Mouse (Mus musculus) Patski (cell line): ENCODE data around the gene Tctex1d1. TPM values are rescaled to one million over a fixed set of nuclear protein-coding genes. Genes with fewer than 3 reads are reported as not detected.

Source experiments
- ATAC-seq: fragments of 100-300 bp; one replicate; pipeline ENCODE4 v1.8.0; 2021
- CTCF ChIA-PET: fragments of 350-600 bp; sonication (Branson Sonifier 250); formaldehyde crosslinking; loops from one replicate; lab custom pipeline; 2022; ENCODE audit warnings: inconsistent platforms; lab: Charles Lee
- POLR2A ChIA-PET: fragments of 350-600 bp; sonication (Branson Sonifier 250); formaldehyde crosslinking; loops from one replicate; lab custom pipeline; 2022; ENCODE audit warnings: antibody characterized with exemption, inconsistent platforms; lab: Charles Lee
- DNase-seq: peaks from one replicate; pipeline ENCODE4 v3.0.0-alpha.2; 2011; ENCODE audit warnings: low read depth, low spot score
- H3K27me3 ChIP-seq: fragments of 371-371 bp; one replicate; pipeline ENCODE4 v1.5.1; 2021
- CTCF ChIP-seq: fragments of 100-300 bp; IDR thresholded peaks from one replicate; pipeline ENCODE4 v1.5.1; 2021
- in situ Hi-C: fragments of 300-500 bp; cut with MboI; formaldehyde crosslinking; loops from 3 replicates; pipeline ENCODE4 v1.11.1; 2018; ENCODE audit warnings: low pct_unique_long_range_greater_than_20kb, mixed read lengths
- polyA plus RNA-seq: library from polyadenylated mRNA; unstranded; gene quantifications from one replicate; pipeline ENCODE4 v1.2.3, GENCODE M21; 2021

Tctex1d1 gene
- polyA plus RNA-seq, 1 experiment from 2014 or later = not detected

- in situ Hi-C loops = no loop called here
- TF ChIP-seq CTCF = no peak
- POLR2A ChIA-PET = no interaction called here
- H3K27me3 ChIP-seq = no peaks in the 10 kb centered on the region
- CTCF ChIA-PET = interaction anchor here (0.9 kb wide), 1 partner anchor 42 kb away, joined by 3 read pairs; no protein-coding TSS in a partner anchor
- DNase-seq (no peak), ATAC-seq (no peak)
Measured at GRCm38 (mm10) chr4:103048046-103048445, 69.6 kb downstream of the Tctex1d1 start.

Other genes with a start within 250 kb of the Tctex1d1 start
- 0.44 TPM for gene Sgip1, start 237.3 kb upstream of the Tctex1d1 start, polyA plus RNA-seq
- gene Insl5, start 48.2 kb downstream of the Tctex1d1 start, polyA plus RNA-seq = not detected
- gene Mier1, start 135.8 kb downstream of the Tctex1d1 start, polyA plus RNA-seq = 31.6 TPM
- 0.67 TPM for gene Wdr78, start 135.9 kb downstream of the Tctex1d1 start, polyA plus RNA-seq
- 3.7 TPM for gene Slc35d1, start 236.6 kb downstream of the Tctex1d1 start, polyA plus RNA-seq